Mouse (Mus musculus) heart, adult 18-20 months (tissue): ENCODE results near the gene Adam19. TPM values are rescaled to one million over a fixed set of nuclear protein-coding genes. Genes with fewer than 3 reads are reported as not detected.
"Not testable (repeated sequence)": the region's sequence is repeated elsewhere in the genome, so short reads cannot be mapped to it uniquely, and the experiment has no call there.

Experiments used
- DNase-seq, 2 experiments: peaks; one replicate each; pipeline ENCODE4 v3.0.0; 2021 to 2022; ENCODE audit warnings: mixed read lengths in 1 of 2
- long read RNA-seq, 2 experiments: library from polyadenylated mRNA; stranded (forward); transcript quantifications; one replicate each; pipeline ENCODE4 v2.0.0; 2021
- total RNA-seq, 2 experiments: library from RNA; stranded (reverse); gene quantifications; 2 replicates each; pipeline ENCODE4 v1.2.3; 2021

The Adam19 gene
- 10 to 100 TPM; 48.1 to 54.5 TPM for total RNA-seq
- long read RNA-seq, experiment 1, full-length matches to known transcripts: 3 of 20 reads
- long read RNA-seq, experiment 1, partial matches to known transcripts: 0 of 20 reads
- long read RNA-seq, experiment 1, other reads (novel, unspliced or antisense): 17 of 20 reads
- long read RNA-seq, experiment 2, partial matches to known transcripts: 0 of 7 reads
- long read RNA-seq, experiment 2, other reads (novel, unspliced or antisense): 7 of 7 reads

- DNase-seq: peak; percentile 86 to 87
Observed at GRCm38 (mm10) chr11:46055896-46056769, at the start of gene Adam19. TSS of gene Adam19 (plus strand) at chr11:46055992.

DNA sequence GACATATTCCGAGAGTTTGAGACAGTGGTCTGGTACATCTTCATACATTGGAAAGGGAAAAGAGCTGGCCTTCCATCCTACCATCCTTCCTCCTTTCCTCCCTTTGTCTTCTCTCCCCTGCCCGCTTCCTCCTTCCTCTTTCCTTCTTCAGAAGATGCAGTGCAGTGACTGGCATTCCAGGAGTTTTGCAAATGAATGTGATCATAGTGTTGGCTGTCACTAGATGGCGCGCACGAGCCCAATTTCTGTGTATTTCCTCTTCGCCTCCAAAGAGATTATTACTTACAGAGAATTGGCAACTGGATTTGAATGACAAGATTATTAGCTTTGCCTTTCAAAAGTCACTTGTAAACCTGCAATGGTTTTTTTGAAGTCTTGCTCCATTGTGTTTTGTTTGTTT is 39.7 kb upstream of the Adam19 start:
- peak; percentile 54 to 86 for DNase-seq

GRCm38 (mm10) chr11:46020246-46020645 is 35.5 kb upstream of the Adam19 start:
- no peak for DNase-seq

- no peak for DNase-seq
Observed at GRCm38 (mm10) chr11:46021850-46022249, 33.9 kb upstream of the Adam19 start.

GRCm38 (mm10) chr11:46022983-46023382 is 32.8 kb upstream of the Adam19 start:
- DNase-seq: no peak

GRCm38 (mm10) chr11:46025962-46026392 is 29.8 kb upstream of the Adam19 start:
- peak; percentile 16 to 22 for DNase-seq

DNA sequence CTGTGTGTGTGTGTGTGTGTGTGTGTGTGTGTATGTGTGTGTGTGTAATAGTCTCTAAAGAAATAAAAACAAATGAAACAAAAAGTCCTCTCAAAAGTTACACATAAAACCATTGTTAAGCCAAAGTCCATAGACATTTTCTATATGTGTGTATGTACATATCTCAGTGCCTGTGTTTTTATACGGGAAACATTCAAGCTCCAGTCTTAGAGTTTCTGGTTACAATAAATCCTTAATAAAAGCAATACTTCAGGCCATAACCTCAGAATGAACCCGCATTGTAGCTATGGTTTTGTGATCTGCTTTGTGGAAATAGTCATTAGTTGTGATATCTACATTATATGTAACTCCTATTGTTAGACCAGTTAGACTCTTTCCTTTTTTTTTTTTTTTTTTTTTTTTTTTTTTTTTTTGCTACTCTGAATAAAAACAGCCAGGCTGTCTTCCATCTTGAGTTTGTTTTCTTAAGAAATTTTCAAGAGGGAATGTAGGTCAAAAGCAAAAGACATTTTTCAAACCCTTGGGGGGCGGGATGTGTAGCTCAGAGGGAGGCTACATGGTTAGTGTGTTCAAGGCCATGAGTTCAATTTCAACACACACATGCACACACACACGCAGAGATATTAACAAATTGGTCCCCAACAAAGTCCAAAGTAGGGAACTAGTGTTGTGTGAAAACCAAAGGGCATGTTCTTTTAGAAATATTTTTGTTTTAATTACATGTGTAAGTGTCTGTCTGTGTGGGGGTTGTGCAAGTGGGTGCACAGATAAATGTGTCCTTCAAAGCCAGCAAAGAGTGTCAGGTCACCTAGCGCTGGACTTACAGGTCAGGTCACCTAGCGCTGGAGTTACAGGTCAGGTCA is 27.6 kb upstream of the Adam19 start:
- DNase-seq: no peak

GRCm38 (mm10) chr11:46029485-46029884 is 26.3 kb upstream of the Adam19 start:
- no peak for DNase-seq

DNA sequence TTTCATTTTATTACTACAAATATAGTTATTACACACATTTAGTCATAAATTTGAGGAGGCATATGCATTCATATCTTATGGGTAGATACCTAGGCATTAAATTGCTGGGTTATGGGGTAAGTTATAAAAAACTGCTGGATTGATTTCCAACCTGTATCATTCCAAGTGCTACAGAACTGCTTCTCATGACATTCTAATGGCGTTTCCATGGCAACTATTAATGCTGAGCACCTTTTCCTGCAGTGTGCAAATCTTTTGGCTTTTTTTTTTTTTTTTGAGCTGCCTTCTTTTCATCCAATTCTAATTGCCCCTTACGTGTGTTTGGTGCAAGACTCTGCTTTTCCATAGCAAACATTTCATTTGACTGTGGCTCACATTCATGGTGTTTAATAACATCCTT is 25.8 kb upstream of the Adam19 start:
- DNase-seq: no peak

DNA sequence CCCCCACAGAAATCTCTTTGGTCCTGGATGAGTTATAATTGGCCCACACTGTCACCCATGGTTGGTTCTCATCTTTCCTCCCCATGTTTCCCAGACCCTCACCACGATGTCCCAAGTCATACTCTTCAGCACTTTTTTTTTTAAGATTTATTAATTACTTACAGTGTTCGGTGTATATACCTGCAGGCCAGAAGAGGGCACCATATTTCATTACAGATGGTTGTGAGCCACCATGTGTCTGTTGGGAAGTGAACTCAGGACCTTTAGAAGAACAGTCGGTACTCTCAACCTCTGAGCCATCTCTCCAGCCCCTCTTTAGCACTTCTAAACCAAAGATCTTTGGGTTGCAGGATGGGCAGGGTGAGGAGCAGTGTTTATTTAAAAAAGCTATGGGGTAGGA is 24.3 kb upstream of the Adam19 start:
- no peak for DNase-seq

DNA sequence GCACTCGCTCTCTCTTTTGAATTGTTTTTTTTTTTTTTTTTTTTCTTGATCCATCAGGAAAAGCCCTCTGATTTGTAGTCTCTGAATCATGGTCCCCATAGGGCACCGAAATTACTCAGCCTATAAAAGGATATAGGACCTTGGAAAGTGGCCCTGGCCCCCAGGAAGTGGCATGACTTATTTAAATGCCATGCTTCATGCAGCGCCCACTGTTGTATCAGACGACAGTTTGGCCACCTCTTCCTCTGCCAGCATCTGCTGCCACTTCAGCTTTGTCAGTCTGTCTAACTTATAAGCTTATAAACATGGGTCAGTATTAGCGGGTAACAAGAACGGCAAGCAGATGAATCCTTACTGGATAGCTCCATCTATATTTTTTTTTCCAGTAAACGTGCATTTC is 22.8 kb upstream of the Adam19 start:
- DNase-seq: no peak

DNA sequence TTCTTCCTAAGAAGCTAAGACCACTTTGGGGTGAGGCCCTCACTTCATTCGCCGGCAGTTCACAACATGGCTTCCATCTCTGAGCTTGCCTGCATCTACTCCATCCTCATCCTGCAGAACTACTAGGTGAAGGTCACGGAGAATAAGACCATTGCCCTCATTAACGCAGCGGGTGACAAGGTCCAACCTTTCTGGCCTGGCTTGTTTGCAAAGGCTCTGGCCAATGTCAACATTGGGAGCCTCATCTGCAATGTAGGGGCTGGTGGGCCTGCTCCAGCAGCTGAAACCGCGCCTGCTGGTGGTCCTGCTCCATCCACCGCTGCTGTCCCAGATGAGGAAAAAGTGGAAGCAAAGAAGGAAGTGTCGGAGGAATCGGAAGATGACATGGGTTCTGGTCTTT is 19.4 kb upstream of the Adam19 start:
- no peak for DNase-seq

DNA sequence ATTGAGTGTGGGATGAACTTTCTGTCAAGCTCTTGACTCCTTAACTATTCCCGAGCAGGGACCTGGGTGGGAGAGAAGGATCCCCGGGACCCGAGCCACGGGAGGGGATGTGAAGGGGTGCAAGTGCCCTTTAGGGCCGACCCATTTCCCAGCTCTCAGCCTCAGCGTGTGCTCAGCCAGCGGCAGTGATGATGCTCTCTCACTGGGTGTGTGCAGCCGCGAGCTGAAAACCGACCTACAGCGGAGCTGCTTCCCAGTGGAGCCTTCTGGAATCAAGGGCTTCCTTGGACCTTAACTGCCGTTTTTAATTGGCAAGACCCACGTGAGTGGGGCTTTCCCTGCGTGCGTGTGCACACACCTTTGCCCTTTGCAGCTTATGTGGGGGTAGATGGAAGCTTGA is 16.9 kb upstream of the Adam19 start:
- DNase-seq: no peak

DNA sequence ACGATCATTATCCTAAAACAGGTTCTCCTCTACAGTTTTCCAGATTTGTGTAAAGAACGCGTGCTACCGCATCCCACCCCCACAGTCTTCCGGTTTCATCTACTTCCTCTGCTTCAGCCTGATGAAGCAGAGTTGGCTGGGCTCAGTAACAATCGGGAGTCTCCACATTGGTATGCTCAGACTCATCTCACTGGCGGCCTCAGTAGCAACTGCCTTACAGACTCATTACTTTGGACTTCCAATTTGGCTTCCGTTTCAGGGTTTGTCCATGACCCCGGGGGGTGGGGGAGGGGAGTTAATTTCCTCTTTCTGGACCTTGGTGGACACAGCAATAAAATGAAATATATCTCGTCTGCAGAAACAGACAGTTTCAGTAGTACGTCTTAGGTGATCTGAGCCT is 16.5 kb upstream of the Adam19 start:
- peak; percentile 49 to 54 for DNase-seq

DNA sequence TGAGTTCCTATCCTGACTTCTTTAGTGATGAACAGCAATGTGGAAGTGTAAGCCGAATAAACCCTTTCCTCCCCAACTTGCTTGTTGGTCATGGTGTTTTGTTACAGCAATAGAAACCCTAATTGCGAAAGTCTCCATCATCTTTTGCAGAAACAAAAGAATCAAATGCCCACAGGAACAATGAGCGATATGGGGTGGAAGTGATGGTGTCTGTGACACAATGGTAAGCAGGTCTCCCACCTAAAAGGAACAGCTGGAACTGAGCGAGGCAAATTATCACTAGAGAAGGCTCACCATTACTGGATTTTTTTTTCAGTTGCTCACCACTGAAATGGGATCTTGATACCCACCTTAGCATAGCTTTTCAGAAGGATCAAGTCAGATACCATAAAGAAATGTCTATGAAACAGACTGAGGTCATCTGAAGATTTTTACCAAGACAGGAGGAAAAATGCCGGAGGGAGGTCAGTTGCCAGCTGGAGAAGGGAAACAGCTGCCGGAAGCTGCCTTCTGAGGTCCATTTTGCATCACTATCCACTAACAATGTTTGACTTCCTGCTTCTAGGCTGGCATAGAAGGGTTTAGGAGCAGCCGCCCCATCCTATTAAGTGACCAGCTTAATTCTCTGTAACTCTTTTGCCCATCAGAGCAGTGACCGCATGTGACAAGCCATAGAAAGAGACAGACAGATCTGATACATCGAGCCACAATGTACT is 14.8 kb upstream of the Adam19 start:
- no peak for DNase-seq

DNA sequence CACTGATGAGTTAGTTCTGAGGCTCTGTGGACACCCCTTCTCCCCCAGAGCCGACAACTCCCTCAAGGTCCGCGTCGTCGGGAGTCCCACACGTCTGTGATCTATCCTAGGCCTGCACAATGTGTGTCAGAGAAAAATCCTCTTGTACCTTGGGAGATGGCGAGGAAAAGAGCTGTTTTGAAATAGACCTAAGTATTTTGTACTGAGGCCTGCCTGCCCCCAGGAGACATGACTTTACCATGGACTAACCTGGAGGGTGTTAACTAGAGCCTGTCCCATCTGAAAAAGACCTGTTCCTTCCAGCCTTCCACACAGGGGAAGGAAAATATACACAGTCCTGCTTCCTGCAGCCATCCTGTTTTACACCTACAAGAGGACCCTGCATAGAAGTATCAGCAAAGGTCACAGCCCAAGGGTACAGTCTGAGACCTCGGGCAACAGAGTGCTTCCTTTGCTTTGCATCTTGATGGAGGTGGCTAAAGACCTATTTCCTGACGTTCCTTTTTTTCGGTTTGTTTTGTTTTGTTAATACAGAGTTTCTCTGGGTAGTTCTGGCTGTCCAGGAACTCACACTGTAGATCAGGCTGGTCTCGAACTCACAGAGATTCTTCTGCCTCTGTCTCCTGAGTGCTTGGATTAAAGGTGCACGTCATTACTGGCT is 14.1 kb upstream of the Adam19 start:
- DNase-seq: no peak

DNA sequence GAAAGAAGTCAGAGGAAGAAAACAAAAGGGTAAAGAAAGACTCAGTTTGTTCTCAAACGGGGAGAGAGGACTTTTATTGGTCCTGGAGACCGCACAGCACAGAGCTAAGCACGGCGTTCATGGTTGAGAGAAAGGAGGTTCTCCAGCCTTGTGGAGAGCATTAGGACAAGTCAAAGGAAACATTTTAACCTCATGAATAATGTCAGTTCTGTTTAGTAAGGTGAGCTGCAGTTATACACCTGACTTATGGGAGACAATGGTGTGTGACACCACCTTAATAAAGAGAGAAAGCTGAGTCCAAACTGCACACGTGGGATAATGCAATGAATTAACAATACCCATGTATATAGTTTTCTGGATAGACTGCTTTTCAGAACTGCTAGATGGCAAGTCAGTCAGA is 11.0 kb upstream of the Adam19 start:
- DNase-seq: no peak

GRCm38 (mm10) chr11:46047264-46047663 is 8.5 kb upstream of the Adam19 start:
- DNase-seq: no peak

DNA sequence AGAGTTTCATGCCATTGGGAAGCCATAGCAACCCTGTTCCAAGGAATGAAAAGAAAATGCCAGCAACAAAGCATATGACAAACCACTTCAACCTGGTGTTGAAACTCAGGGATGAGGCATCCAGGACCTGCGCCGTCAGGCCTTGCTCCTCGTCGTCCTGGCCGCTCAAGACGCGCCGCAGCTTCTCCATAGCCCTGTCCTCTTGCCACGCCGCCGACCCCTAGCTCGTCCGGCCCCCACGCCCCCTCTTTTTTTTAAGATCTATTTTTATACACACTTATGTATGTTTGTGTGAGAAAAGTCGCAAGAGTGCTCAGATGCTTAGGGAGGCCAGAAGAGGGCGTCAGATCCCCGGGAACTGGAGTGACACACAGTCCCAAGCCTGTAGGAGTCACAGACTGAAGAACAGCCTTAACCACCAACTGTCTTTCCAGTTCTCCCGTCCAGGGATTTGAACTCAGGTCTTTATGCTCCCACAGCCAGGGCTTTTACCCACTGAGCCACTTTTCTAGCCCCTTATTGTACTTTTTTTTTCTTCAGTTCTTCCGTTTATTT is 3.6 kb upstream of the Adam19 start, which contains the start of gene Gm12166:
TSS of gene Gm12166 (minus strand) at position 217 of the 555 bp plus-strand sequence.
- peak; percentile 81 to 87 for DNase-seq

GRCm38 (mm10) chr11:46053457-46053856 is 2.3 kb upstream of the Adam19 start:
- DNase-seq: not testable (repeated sequence)

DNA sequence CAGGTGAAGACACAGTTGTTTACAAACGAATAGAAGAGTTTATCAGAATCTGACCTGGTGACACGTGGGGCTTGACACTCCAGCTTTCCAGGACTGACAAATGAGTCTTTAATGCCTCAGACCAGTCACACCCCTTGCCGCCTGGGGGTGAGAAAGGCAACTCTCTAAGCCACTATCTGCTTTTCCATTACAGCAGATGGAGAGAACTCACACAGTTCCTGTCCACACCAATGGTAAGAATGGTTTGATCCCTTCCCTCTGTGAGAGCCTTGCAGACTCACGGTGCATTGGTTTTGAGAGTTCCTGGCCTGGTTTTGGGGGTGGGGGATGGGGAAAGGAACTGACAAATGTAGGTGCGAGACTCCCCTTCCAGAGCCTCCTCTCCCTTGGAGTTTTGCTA is 1.5 kb upstream of the Adam19 start:
- DNase-seq: no peak
